Mouse (Mus musculus) heart, embryonic 13.5 days (tissue): ENCODE data around the gene Arhgef25. TPM values are rescaled to one million over a fixed set of nuclear protein-coding genes. Genes with fewer than 3 reads are reported as not detected.

ENCODE experiments used
- ATAC-seq: fragments of 200-750 bp; cut with Nextera tagmentation; 2 replicates; pipeline ENCODE4 v1.8.0; 2017; ENCODE audit warnings: moderate TSS enrichment; ENCODE audit not compliant: insufficient number of reproducible peaks, low FRiP score, low TSS enrichment; ENCODE audit errors: extremely low read depth
- H3K27ac ChIP-seq: fragments of 300-500 bp; sonication (generic); replicated peaks from 2 replicates; pipeline ENCODE4 v1.5.1; 2015; ENCODE audit warnings: moderate library complexity, mild to moderate bottlenecking, inconsistent platforms
- H3K27me3 ChIP-seq: fragments of 300-500 bp; sonication (generic); replicated peaks from 2 replicates; pipeline ENCODE4 v1.6.1; 2015; ENCODE audit warnings: mild to moderate bottlenecking, inconsistent platforms
- H3K36me3 ChIP-seq: fragments of 300-500 bp; sonication (generic); 2 replicates; pipeline ENCODE4 v1.6.1; 2015; ENCODE audit warnings: mild to moderate bottlenecking, inconsistent platforms
- H3K4me1 ChIP-seq: fragments of 300-500 bp; sonication (generic); 2 replicates; pipeline ENCODE4 v1.6.1; 2015; ENCODE audit warnings: inconsistent platforms
- H3K4me2 ChIP-seq: fragments of 300-500 bp; sonication (generic); 2 replicates; pipeline ENCODE4 v1.6.1; 2015; ENCODE audit warnings: inconsistent platforms, mild to moderate bottlenecking, moderate library complexity
- H3K4me3 ChIP-seq: fragments of 300-500 bp; sonication (generic); 2 replicates; pipeline ENCODE4 v1.5.1; 2015; ENCODE audit warnings: moderate library complexity, mild to moderate bottlenecking, inconsistent platforms
- H3K9ac ChIP-seq: fragments of 300-500 bp; sonication (generic); 2 replicates; pipeline ENCODE4 v1.6.1; 2015; ENCODE audit warnings: inconsistent platforms, mild to moderate bottlenecking, moderate library complexity
- H3K9me3 ChIP-seq: fragments of 300-500 bp; sonication (generic); 2 replicates; pipeline ENCODE4 v1.6.1; 2016; ENCODE audit warnings: inconsistent platforms
- WGBS: fragments of 180-500 bp; shearing (Covaris S2); methylation state at CpG from one replicate; pipeline ENCODE4 v1.1.7; 2015; ENCODE audit warnings: mixed read lengths; 5-methylcytosine and 5-hydroxymethylcytosine counted together
- polyA plus RNA-seq: library from polyadenylated mRNA; unstranded; fragments of >200 nt; fragmentation: Nextera tagmentation; extraction: Ambion mirVana; gene quantifications from 2 replicates; pipeline ENCODE4 v1.2.1, GENCODE M21; 2015

Arhgef25 gene
- polyA plus RNA-seq = 21.4 and 21.6 TPM in 2 replicates

GRCm38 (mm10) chr10:127189651-127190381 lies at the start of gene Arhgef25:
TSS of gene Arhgef25 (minus strand) at chr10:127190083.
- Histone ChIP-seq H3K4me2 (peak within 1 kb of the TSS; percentile 98), H3K4me3 (peak within 1 kb of the TSS; percentile 76), H3K9me3 (no peaks in the 10 kb centered on the region), H3K27ac (peak within 1 kb of the TSS; percentile 77), H3K27me3 (peaks cover 14% of the 10 kb centered on the region), H3K9ac (peak within 1 kb of the TSS; percentile 89), H3K36me3 (peaks cover 46% of the 10 kb centered on the region), H3K4me1 (peaks cover 60% of the 10 kb centered on the region)
- no peak for ATAC-seq
- WGBS = 4% methylated on average over 35 of the region's 35 CpGs

DNA sequence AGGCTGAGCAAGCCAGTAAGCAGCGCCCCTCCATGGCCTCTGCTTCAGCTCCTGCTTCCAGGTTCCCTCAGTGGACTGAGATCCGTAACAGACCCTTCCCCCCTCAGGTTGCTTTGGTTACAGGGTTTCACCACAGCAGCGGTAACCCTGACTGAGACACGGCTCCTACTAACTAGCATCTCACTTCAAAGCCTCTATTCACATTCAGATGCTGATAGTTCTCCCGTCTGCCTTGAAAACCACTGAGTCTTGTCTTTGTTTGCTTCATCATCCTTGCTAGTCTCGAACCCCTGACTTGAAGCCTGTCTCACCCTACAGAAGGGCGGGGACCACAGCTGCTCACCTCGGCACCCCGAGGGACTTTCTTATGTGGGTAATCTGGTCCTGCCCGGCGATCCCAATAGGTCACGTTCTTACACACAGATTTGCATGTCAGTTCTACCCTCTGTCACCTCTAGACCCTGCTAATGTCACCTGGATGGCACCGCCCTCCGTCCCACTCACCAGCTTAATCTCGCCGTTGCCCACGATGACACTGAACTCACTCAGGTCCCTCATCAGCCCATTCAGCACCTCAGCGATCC lies 48.5 kb upstream of the Arhgef25 start:
- no peak for ATAC-seq
- Histone ChIP-seq H3K9ac (no peak overlapping the region), H3K27ac (no peak overlapping the region), H3K9me3 (no peaks in the 10 kb centered on the region), H3K4me2 (no peak overlapping the region), H3K27me3 (peaks cover 51% of the 10 kb centered on the region), H3K4me1 (no peaks in the 10 kb centered on the region), H3K4me3 (no peak overlapping the region), H3K36me3 (no peaks in the 10 kb centered on the region)
- 59% methylated on average over 18 of the region's 18 CpGs for WGBS

DNA sequence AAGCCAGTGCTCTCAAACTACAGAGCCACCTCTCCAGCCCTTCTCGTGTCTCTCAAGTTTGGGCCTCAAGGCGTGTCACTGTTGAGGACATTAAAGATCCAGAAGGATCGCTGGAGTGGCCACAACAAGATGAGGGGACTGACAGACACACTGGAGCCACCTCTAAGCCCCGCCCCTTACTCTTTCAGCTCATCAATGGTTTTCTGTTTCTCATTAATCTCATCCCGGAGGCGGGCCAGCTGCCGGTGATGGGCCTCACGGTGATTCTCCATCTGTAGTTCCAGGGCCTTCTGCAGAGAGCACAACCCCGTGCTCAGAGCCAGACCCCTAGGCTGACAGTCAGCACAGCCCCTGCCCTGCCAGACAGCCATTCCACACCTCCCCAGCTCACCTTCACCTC lies 46.7 kb upstream of the Arhgef25 start:
- Histone ChIP-seq H3K27ac (no peak overlapping the region), H3K9me3 (no peaks in the 10 kb centered on the region), H3K27me3 (peaks cover 62% of the 10 kb centered on the region), H3K9ac (no peak overlapping the region), H3K4me1 (no peaks in the 10 kb centered on the region), H3K4me2 (no peak overlapping the region), H3K36me3 (no peaks in the 10 kb centered on the region), H3K4me3 (no peak overlapping the region)
- WGBS = 51% methylated on average over 9 of the region's 9 CpGs
- no peak for ATAC-seq

- Histone ChIP-seq H3K9ac (no peak overlapping the region), H3K27ac (no peak overlapping the region), H3K27me3 (peaks cover 67% of the 10 kb centered on the region), H3K4me2 (no peak overlapping the region), H3K4me1 (no peaks in the 10 kb centered on the region), H3K36me3 (no peaks in the 10 kb centered on the region), H3K4me3 (no peak overlapping the region), H3K9me3 (no peaks in the 10 kb centered on the region)
- WGBS = 71% methylated on average over 9 of the region's 9 CpGs
- ATAC-seq = no peak
Measured at GRCm38 (mm10) chr10:127233141-127233540, 43.3 kb upstream of the Arhgef25 start.

GRCm38 (mm10) chr10:127231741-127232140 lies 41.9 kb upstream of the Arhgef25 start:
- no peak for ATAC-seq
- WGBS = 76% methylated on average over 14 of the region's 14 CpGs
- no peak overlapping the region for H3K27ac ChIP-seq

DNA sequence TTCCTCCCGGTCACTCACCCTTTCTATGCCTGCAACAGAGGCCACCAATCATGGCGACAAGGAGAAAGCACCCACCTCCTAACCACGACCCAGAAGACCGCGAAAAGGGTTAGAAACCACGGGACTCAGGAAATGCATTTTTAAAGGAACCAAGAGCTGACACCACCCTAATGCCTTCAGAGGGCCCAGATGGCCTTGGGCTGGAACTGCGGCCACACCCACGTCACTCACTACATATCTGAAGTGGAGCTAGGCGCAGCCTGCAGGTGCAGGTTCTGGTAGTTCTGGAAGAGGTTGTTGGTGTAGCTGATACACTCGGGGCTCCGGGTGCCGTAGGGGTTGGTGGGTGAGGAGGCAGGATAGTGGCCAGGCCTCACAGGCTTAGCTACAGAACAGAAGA lies 40.8 kb upstream of the Arhgef25 start:
- Histone ChIP-seq H3K27ac (no peak overlapping the region), H3K4me2 (no peak overlapping the region), H3K9me3 (no peaks in the 10 kb centered on the region), H3K4me1 (no peaks in the 10 kb centered on the region), H3K9ac (no peak overlapping the region), H3K36me3 (no peaks in the 10 kb centered on the region), H3K27me3 (peaks cover 64% of the 10 kb centered on the region), H3K4me3 (no peak overlapping the region)
- ATAC-seq = no peak
- WGBS = 75% methylated on average over 12 of the region's 12 CpGs

More at GRCm38 (mm10) chr10:127231741-127232140, 41.9 kb upstream of the Arhgef25 start:
- no peaks in the 10 kb centered on the region for H3K9me3 ChIP-seq
- no peaks in the 10 kb centered on the region for H3K4me1 ChIP-seq
- H3K4me2 ChIP-seq = no peak overlapping the region
- no peak overlapping the region for H3K9ac ChIP-seq
- no peaks in the 10 kb centered on the region for H3K36me3 ChIP-seq
- peaks cover 65% of the 10 kb centered on the region for H3K27me3 ChIP-seq
- no peak overlapping the region for H3K4me3 ChIP-seq

DNA sequence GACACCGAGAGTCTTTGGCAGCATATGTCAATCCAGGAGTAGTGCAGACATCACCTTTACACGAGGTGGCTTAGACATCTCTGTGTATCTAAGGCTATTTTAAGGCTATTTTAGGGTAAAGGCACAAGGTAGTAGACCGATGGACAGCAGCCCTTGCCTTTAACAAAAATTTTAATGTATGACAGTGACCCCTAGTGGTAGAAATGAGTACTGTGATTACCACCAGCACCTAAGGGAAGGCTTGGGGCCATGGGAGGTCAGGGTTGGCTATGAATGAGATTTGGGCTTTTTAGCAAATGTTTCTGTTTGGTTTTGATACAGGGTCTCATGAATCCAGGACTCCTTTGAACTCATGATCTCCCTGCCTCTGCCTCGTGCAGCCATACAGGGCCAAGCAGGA lies 39.0 kb upstream of the Arhgef25 start:
- 16% methylated on average over 4 of the region's 4 CpGs for WGBS

GRCm38 (mm10) chr10:127227163-127227562 lies 37.3 kb upstream of the Arhgef25 start:
- no peak overlapping the region for H3K9ac ChIP-seq
- H3K27me3 ChIP-seq = peaks cover 70% of the 10 kb centered on the region
- H3K4me2 ChIP-seq = no peak overlapping the region
- WGBS = 73% methylated on average over 8 of the region's 8 CpGs
- no peaks in the 10 kb centered on the region for H3K4me1 ChIP-seq
- no peaks in the 10 kb centered on the region for H3K9me3 ChIP-seq
- H3K27ac ChIP-seq = no peak overlapping the region
- no peaks in the 10 kb centered on the region for H3K36me3 ChIP-seq
- ATAC-seq = no peak
- no peak overlapping the region for H3K4me3 ChIP-seq

More for the DNA sequence above, 39.0 kb upstream of the Arhgef25 start:
- no peak overlapping the region for H3K4me3 ChIP-seq
- no peak for ATAC-seq
- no peaks in the 10 kb centered on the region for H3K9me3 ChIP-seq
- no peak overlapping the region for H3K9ac ChIP-seq
- H3K27ac ChIP-seq = no peak overlapping the region
- peaks cover 73% of the 10 kb centered on the region for H3K27me3 ChIP-seq
- no peaks in the 10 kb centered on the region for H3K36me3 ChIP-seq
- H3K4me1 ChIP-seq = no peaks in the 10 kb centered on the region
- H3K4me2 ChIP-seq = no peak overlapping the region

DNA sequence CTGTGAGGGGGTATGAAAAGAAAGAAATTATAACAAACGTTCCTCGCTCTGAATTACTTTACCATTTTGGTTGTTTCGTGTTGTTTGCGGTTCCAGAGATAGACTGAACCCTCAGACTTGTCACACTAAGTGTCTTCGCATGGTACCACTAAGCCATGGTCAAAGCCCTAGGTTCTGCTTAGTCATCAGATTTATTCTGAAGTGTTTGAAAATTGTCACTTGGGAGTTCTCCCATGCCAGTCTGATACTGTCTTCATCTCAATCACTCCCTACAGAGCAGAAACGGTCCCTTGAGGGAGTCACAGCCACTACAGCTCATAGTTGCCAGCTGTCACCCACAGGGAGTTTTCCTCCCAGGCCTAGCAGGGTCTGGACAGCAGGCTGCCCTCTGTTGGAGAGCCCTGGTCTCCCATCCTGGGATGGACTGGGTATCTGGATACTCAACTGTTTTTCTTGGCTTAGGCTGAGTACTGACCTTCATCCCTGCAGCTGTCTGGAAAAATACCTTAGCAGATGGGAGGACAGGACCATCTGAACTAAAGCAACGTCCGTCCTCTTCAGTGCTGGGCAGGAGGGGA lies 36.5 kb upstream of the Arhgef25 start:
- H3K4me1 ChIP-seq = no peaks in the 10 kb centered on the region
- no peak overlapping the region for H3K4me3 ChIP-seq
- H3K9me3 ChIP-seq = no peaks in the 10 kb centered on the region
- no peak for ATAC-seq
- peaks cover 64% of the 10 kb centered on the region for H3K27me3 ChIP-seq
- H3K27ac ChIP-seq = no peak overlapping the region
- WGBS = 62% methylated on average over 8 of the region's 8 CpGs
- H3K36me3 ChIP-seq = no peaks in the 10 kb centered on the region
- no peak overlapping the region for H3K9ac ChIP-seq
- no peak overlapping the region for H3K4me2 ChIP-seq

- 25% methylated on average over 10 of the region's 10 CpGs for WGBS
- Histone ChIP-seq H3K4me2 (no peak overlapping the region), H3K9me3 (no peaks in the 10 kb centered on the region), H3K27me3 (peaks cover 58% of the 10 kb centered on the region), H3K4me3 (no peak overlapping the region), H3K27ac (no peak overlapping the region), H3K36me3 (no peaks in the 10 kb centered on the region), H3K4me1 (no peaks in the 10 kb centered on the region), H3K9ac (0 out of 2 replicates have a peak overlapping the region, but pooled peaks have one; percentile 19)
- ATAC-seq = no peak
Measured at GRCm38 (mm10) chr10:127225732-127226131, 35.8 kb upstream of the Arhgef25 start.

DNA sequence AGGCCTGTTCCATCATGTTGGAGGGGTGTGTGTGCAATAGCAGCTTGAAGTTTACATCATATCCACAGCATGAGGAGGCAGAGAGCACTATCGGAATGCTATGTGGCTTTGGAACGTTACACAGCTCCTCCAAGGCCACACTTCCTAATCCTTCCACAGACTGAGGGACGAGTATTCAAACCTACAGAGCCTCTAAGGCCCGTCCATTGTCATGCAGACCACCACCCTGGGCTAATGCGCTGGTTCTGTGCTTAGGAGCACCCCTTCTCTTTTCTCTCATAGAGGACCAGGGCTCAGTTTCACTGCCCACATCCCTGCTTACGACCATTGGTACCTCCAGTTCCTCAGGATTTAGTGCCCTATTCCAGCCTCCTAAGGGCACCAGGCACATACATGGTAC lies 35.3 kb upstream of the Arhgef25 start:
- WGBS = 51% methylated on average over 6 of the region's 6 CpGs
- no peaks in the 10 kb centered on the region for H3K4me1 ChIP-seq
- ATAC-seq = no peak
- no peak overlapping the region for H3K9ac ChIP-seq
- no peaks in the 10 kb centered on the region for H3K9me3 ChIP-seq
- H3K27ac ChIP-seq = no peak overlapping the region
- H3K4me3 ChIP-seq = no peak overlapping the region
- H3K36me3 ChIP-seq = no peaks in the 10 kb centered on the region
- peaks cover 53% of the 10 kb centered on the region for H3K27me3 ChIP-seq
- no peak overlapping the region for H3K4me2 ChIP-seq
